Mouse (Mus musculus) kidney, adult 2 months (tissue): Measurements from ENCODE around the gene Icmt.

Experiments
- CTCF ChIP-seq: fragments of 200-500 bp; conservative IDR thresholded peaks from 2 replicates; pipeline ENCODE4 v1.5.1; 2011; ENCODE audit warnings: low read depth, mild to moderate bottlenecking, control low read depth, low read length, moderate library complexity, mixed read lengths; ENCODE audit not compliant: insufficient read depth, insufficient read length
- POLR2A ChIP-seq: fragments of 200-500 bp; IDR thresholded peaks from one replicate; pipeline ENCODE4 v1.6.1; 2011; ENCODE audit warnings: low read depth, low read length, control low read depth

DNA sequence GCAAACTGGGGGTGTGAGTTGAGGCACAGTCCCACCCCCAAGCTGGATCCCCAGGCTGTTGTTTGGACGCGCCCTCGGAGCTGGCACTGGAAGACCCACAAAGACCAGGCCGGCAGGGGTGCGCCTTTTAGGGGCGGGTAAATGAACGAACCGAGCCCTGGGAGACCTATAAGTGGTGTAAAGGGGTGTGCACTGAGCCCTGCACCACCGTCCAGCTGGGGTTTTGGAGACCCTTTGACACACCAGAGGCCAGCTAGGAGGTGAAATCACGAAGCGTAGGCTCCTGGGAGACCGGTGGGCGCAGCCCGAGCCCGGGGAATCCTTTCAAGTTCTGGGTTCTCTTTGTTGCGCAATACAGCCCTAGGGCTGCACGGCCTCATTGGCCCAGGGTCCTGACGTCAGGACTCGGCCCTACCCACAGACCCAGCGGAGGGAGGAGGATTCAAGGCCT lies 22.3 kb upstream of the Icmt start:
- TF ChIP-seq CTCF (no peak), POLR2A (no peak)
